Mouse (Mus musculus) E14TG2a.4 (cell line): ENCODE data around the gene Strn.
A peak's percentile ranks its signal among the peaks of the same experiment; 100 is the strongest.

Experiments
- H3K27me3 ChIP-seq: 2 replicates; pipeline ENCODE4 v1.6.1; 2014; ENCODE audit warnings: low read length, control low read depth; ENCODE audit not compliant: insufficient read depth
- H3K36me3 ChIP-seq: 2 replicates; pipeline ENCODE4 v1.6.1; 2014; ENCODE audit warnings: low read length, control low read depth; ENCODE audit not compliant: insufficient read depth
- H3K4me1 ChIP-seq: replicated peaks from 2 replicates; pipeline ENCODE4 v1.6.1; 2014; ENCODE audit warnings: low read depth, low read length, control low read depth
- H3K4me3 ChIP-seq: replicated peaks from 2 replicates; pipeline ENCODE4 v1.5.1; 2014; ENCODE audit warnings: mild to moderate bottlenecking, low read length
- H3K9me3 ChIP-seq: 2 replicates; pipeline ENCODE4 v1.6.1; 2014; ENCODE audit warnings: low read length, control low read depth
- CTCF ChIP-seq: conservative IDR thresholded peaks from 2 replicates; pipeline ENCODE4 v1.5.1; 2014; ENCODE audit warnings: low read length
- NANOG ChIP-seq: IDR thresholded peaks from 2 replicates; pipeline ENCODE4 v1.6.1; 2014; ENCODE audit warnings: borderline replicate concordance, low read length, mixed read lengths
- POU5F1 ChIP-seq: IDR thresholded peaks from 2 replicates; pipeline ENCODE4 v1.6.1; 2014; ENCODE audit warnings: low read length, borderline replicate concordance

Strn gene

GRCm38 (mm10) chr17:78752938-78753655, 16.1 kb upstream of the Strn start:
- H3K9me3 ChIP-seq, result no peaks in the 10 kb centered on the region
- H3K27me3 ChIP-seq, result peaks cover 9% of the 10 kb centered on the region; the same call in 1 of the 2 replicates
- H3K36me3 ChIP-seq, result peaks cover 8% of the 10 kb centered on the region; the same call in 1 of the 2 replicates
- H3K4me1 ChIP-seq, result no peaks in the 10 kb centered on the region; the same call in 1 of the 2 replicates
- no peak overlapping the region for H3K4me3 ChIP-seq
- no peak for TF ChIP-seq CTCF
- TF ChIP-seq NANOG, result no peak
- no peak for TF ChIP-seq POU5F1

- TF ChIP-seq POU5F1 (no peak), NANOG (no peak), CTCF (peak; percentile 20)
- no peak overlapping the region for H3K4me3 ChIP-seq
- H3K9me3 ChIP-seq, result no peaks in the 10 kb centered on the region
- peaks cover 8% of the 10 kb centered on the region; the same call in 1 of the 2 replicates for H3K36me3 ChIP-seq
- H3K27me3 ChIP-seq, result peaks cover 9% of the 10 kb centered on the region; the same call in 1 of the 2 replicates
- no peaks in the 10 kb centered on the region; the same call in 1 of the 2 replicates for H3K4me1 ChIP-seq
Observed at GRCm38 (mm10) chr17:78752064-78752463, 15.1 kb upstream of the Strn start.

- Histone ChIP-seq H3K4me3 (no peak overlapping the region), H3K27me3 (peaks cover 9% of the 10 kb centered on the region; the same call in 1 of the 2 replicates), H3K9me3 (no peaks in the 10 kb centered on the region), H3K36me3 (no peaks in the 10 kb centered on the region; the same call in 1 of the 2 replicates), H3K4me1 (no peaks in the 10 kb centered on the region; the same call in 1 of the 2 replicates)
- no peak for TF ChIP-seq POU5F1
- no peak for TF ChIP-seq CTCF
- TF ChIP-seq NANOG, result no peak
Observed at GRCm38 (mm10) chr17:78748440-78748839, 11.4 kb upstream of the Strn start.

- Histone ChIP-seq H3K36me3 (no peaks in the 10 kb centered on the region), H3K9me3 (no peaks in the 10 kb centered on the region), H3K4me1 (peaks cover 23% of the 10 kb centered on the region), H3K4me3 (no peak overlapping the region), H3K27me3 (peaks cover 14% of the 10 kb centered on the region)
- TF ChIP-seq POU5F1 (no peak), NANOG (no peak), CTCF (no peak)
Observed at GRCm38 (mm10) chr17:78738416-78738815, 1.4 kb upstream of the Strn start.

GRCm38 (mm10) chr17:78737771-78738170, 775 bp upstream of the Strn start:
- H3K27me3 ChIP-seq, result peaks cover 14% of the 10 kb centered on the region
- H3K9me3 ChIP-seq, result no peaks in the 10 kb centered on the region
- no peaks in the 10 kb centered on the region for H3K36me3 ChIP-seq
- peaks cover 23% of the 10 kb centered on the region for H3K4me1 ChIP-seq
- no peak for TF ChIP-seq NANOG
- TF ChIP-seq POU5F1, result no peak
- no peak for TF ChIP-seq CTCF
- H3K4me3 ChIP-seq, result no peak overlapping the region

- TF ChIP-seq NANOG (no peak), CTCF (no peak), POU5F1 (no peak)
- Histone ChIP-seq H3K4me1 (peaks cover 32% of the 10 kb centered on the region), H3K9me3 (no peaks in the 10 kb centered on the region), H3K36me3 (no peaks in the 10 kb centered on the region), H3K4me3 (peak overlapping the region; percentile 99), H3K27me3 (peaks cover 14% of the 10 kb centered on the region)
Observed at GRCm38 (mm10) chr17:78736473-78736988, 465 bp downstream of the Strn start.

GRCm38 (mm10) chr17:78735731-78736472, 1.1 kb downstream of the Strn start:
- Histone ChIP-seq H3K4me3 (peak overlapping the region; percentile 99), H3K4me1 (peaks cover 32% of the 10 kb centered on the region), H3K27me3 (peaks cover 14% of the 10 kb centered on the region), H3K9me3 (no peaks in the 10 kb centered on the region), H3K36me3 (no peaks in the 10 kb centered on the region)
- TF ChIP-seq CTCF, result no peak
- no peak for TF ChIP-seq POU5F1
- TF ChIP-seq NANOG, result no peak

- no peak overlapping the region for H3K4me3 ChIP-seq
- H3K4me1 ChIP-seq, result peaks cover 32% of the 10 kb centered on the region
- no peaks in the 10 kb centered on the region for H3K9me3 ChIP-seq
- H3K27me3 ChIP-seq, result peaks cover 13% of the 10 kb centered on the region
- H3K36me3 ChIP-seq, result no peaks in the 10 kb centered on the region
- TF ChIP-seq POU5F1 (no peak), NANOG (no peak), CTCF (no peak)
Observed at GRCm38 (mm10) chr17:78734806-78735205, 2.2 kb downstream of the Strn start.
